Mouse (Mus musculus): ENCODE measurements around the gene Med8. TPM values are rescaled to one million over a fixed set of nuclear protein-coding genes. Genes with fewer than 3 reads are reported as not detected.

Gene Med8
- polyA plus RNA-seq, 1 experiment, result 21.8 TPM

GRCm38 (mm10) chr4:118432332-118432731 is 23.2 kb downstream of the Med8 start:
- Histone ChIP-seq H3K4me1 (ENCODE audit: control insufficient read depth, insufficient read depth, insufficient read length) (peaks cover 18% of the 10 kb centered on the region; the same call in 1 of the 2 replicates), H3K36me3 (ENCODE audit: control insufficient read depth, insufficient read depth, low read length) (peaks cover 16% of the 10 kb centered on the region)
- no peak for DNase-seq (ENCODE audit: low read depth in 1 of 2, low spot score in 2 of 2)

GRCm38 (mm10) chr4:118436820-118437603 is 27.9 kb downstream of the Med8 start, which contains the start of gene Cdc20:
Gene Cdc20 (minus strand): TSS chr4:118437352.
- TF ChIP-seq CTCF (IDR thresholded peaks at IDR 0.05; ENCODE audit: extremely low read depth, insufficient read depth, insufficient read length, insufficient replicate concordance) (no peak), POLR2A (IDR thresholded peaks at IDR 0.05; ENCODE audit: low read depth, low read length) (peak; percentile 46)
- WGBS, result under 1% methylated on average over 67 of the region's 67 CpGs
- H3K27me3 ChIP-seq (ENCODE audit: control insufficient read depth, insufficient read depth, low read length), result no peaks in the 10 kb centered on the region
- H3K36me3 ChIP-seq (ENCODE audit: control insufficient read depth, insufficient read depth, low read length), result peaks cover 8% of the 10 kb centered on the region
- peaks cover 13% of the 10 kb centered on the region; the same call in 1 of the 2 replicates for H3K4me1 ChIP-seq (ENCODE audit: control insufficient read depth, insufficient read depth, insufficient read length)
- peak within 1 kb of the TSS; percentile 86 for H3K4me3 ChIP-seq (ENCODE audit: extremely low read depth, insufficient read depth, insufficient read length)
- peak within 1 kb of the TSS; percentile 87 for H3K27ac ChIP-seq (ENCODE audit: insufficient read depth, low read length)
- DNase-seq (ENCODE audit: low read depth in 1 of 2, low spot score in 2 of 2), result peak; percentile 86 to 87

More at GRCm38 (mm10) chr4:118432332-118432731, 23.2 kb downstream of the Med8 start:
- Histone ChIP-seq H3K27me3 (ENCODE audit: control insufficient read depth, insufficient read depth, low read length) (no peaks in the 10 kb centered on the region), H3K4me3 (ENCODE audit: extremely low read depth, insufficient read depth, insufficient read length) (no peak overlapping the region), H3K27ac (ENCODE audit: insufficient read depth, low read length) (no peak overlapping the region)
- TF ChIP-seq CTCF (IDR thresholded peaks at IDR 0.05; ENCODE audit: extremely low read depth, insufficient read depth, insufficient read length, insufficient replicate concordance) (no peak), POLR2A (IDR thresholded peaks at IDR 0.05; ENCODE audit: low read depth, low read length) (no peak)
- WGBS, result 92% methylated on average over 8 of the region's 8 CpGs

DNA sequence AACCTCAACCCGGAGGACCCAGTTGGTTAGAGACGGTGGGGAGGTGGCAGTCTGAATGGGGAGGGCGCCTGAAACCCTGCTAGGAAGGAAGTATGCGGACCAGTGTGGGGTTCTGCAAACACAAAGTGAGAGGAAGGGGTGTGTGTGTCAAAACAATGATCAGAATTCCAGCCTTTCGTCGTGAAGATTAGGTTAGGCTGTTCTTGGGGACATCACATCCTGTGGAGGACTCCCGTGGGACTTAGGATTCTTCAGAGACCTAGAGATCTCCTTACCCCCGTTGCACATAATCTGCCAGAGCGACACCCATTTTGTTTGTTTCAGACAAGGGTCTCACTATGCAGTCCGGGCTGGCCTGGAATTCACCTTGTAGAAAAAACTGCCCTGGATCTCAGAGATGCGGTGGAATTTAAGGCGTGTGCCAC is 28.7 kb downstream of the Med8 start:
- peak overlapping the region; percentile 86 for H3K4me3 ChIP-seq (ENCODE audit: extremely low read depth, insufficient read depth, insufficient read length)
- 0 out of 2 replicates have a peak, but pooled peaks cover 2% of the 10 kb centered on the region for H3K36me3 ChIP-seq (ENCODE audit: control insufficient read depth, insufficient read depth, low read length)
- TF ChIP-seq POLR2A (IDR thresholded peaks at IDR 0.05; ENCODE audit: low read depth, low read length) (no peak), CTCF (IDR thresholded peaks at IDR 0.05; ENCODE audit: extremely low read depth, insufficient read depth, insufficient read length, insufficient replicate concordance) (no peak)
- no peaks in the 10 kb centered on the region for H3K27me3 ChIP-seq (ENCODE audit: control insufficient read depth, insufficient read depth, low read length)
- peak in 1 of 2 experiments; percentile 12 for DNase-seq (ENCODE audit: low read depth in 1 of 2, low spot score in 2 of 2)
- H3K27ac ChIP-seq (ENCODE audit: insufficient read depth, low read length), result peak overlapping the region; percentile 87
- H3K4me1 ChIP-seq (ENCODE audit: control insufficient read depth, insufficient read depth, insufficient read length), result peaks cover 13% of the 10 kb centered on the region; the same call in 1 of the 2 replicates
- WGBS, result 17% methylated on average over 12 of the region's 12 CpGs

DNA sequence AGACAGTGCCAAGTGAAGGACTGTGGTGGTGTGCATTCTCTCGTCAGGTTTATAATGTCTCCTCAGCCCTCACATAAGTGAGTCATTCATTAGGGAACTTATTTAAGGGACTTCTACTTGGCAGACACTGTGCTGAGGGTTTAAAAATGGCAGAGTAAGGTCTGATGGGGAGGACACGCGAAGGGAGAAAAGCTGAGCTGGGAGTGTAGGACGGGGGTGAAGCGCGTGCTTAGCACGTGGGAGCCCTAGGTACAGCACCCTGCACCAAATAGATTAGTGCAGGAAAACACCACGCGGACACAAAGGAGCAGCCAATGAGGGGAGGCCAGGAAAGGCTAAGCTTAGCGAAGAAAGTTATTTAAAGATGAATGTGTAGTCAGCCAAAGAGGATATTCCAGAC is 36.0 kb downstream of the Med8 start:
- WGBS, result 90% methylated on average over 10 of the region's 10 CpGs
- Histone ChIP-seq H3K27ac (ENCODE audit: insufficient read depth, low read length) (no peak overlapping the region), H3K36me3 (ENCODE audit: control insufficient read depth, insufficient read depth, low read length) (no peaks in the 10 kb centered on the region), H3K27me3 (ENCODE audit: control insufficient read depth, insufficient read depth, low read length) (no peaks in the 10 kb centered on the region), H3K4me1 (ENCODE audit: control insufficient read depth, insufficient read depth, insufficient read length) (no peaks in the 10 kb centered on the region; the same call in 1 of the 2 replicates), H3K4me3 (ENCODE audit: extremely low read depth, insufficient read depth, insufficient read length) (no peak overlapping the region)
- TF ChIP-seq POLR2A (IDR thresholded peaks at IDR 0.05; ENCODE audit: low read depth, low read length) (no peak), CTCF (IDR thresholded peaks at IDR 0.05; ENCODE audit: extremely low read depth, insufficient read depth, insufficient read length, insufficient replicate concordance) (no peak)
- DNase-seq (ENCODE audit: low read depth in 1 of 2, low spot score in 2 of 2), result no peak

GRCm38 (mm10) chr4:118445781-118446414 is 36.8 kb downstream of the Med8 start:
- WGBS, result 86% methylated on average over 18 of the region's 18 CpGs
- DNase-seq (ENCODE audit: low read depth in 1 of 2, low spot score in 2 of 2), result no peak
- no peak overlapping the region for H3K4me3 ChIP-seq (ENCODE audit: extremely low read depth, insufficient read depth, insufficient read length)
- no peaks in the 10 kb centered on the region; the same call in 1 of the 2 replicates for H3K4me1 ChIP-seq (ENCODE audit: control insufficient read depth, insufficient read depth, insufficient read length)
- no peak for TF ChIP-seq POLR2A (IDR thresholded peaks at IDR 0.05; ENCODE audit: low read depth, low read length)
- no peak for TF ChIP-seq CTCF (IDR thresholded peaks at IDR 0.05; ENCODE audit: extremely low read depth, insufficient read depth, insufficient read length, insufficient replicate concordance)
- no peaks in the 10 kb centered on the region for H3K36me3 ChIP-seq (ENCODE audit: control insufficient read depth, insufficient read depth, low read length)
- H3K27me3 ChIP-seq (ENCODE audit: control insufficient read depth, insufficient read depth, low read length), result no peaks in the 10 kb centered on the region
- no peak overlapping the region for H3K27ac ChIP-seq (ENCODE audit: insufficient read depth, low read length)

DNA sequence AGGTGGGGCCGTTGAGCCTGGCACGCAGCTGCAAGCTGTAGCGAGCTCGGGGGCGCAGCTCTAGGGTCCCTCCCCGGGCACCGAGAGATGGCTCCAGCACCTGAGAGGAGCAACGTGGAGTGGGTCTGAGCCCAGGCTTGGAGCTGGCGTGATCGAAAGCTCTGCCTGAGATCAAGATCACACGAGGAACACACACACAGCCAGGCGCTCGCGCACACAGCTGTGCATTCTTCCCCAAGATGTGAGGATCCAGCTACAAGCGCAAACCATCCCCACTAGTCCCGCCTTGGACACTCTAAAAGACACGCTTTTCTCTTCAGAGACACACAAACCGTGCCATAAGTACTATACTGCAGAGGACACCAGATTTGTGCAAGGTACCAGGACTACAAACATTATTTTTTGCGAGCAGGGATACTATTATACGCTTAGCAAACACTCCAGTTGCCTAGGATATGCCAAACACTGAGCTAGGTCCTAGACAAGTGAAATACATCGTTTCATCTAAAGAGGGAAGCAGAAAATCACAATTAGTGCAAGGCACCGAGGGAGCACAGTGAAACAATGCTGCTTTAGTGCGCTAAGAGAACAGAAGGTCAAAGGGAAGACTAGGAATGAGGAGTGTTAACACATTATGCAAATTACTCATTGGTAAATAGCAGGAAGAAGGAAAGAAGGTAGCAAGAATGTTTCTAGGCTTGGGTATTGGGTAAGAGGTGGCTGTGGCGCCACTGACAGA is 37.4 kb downstream of the Med8 start:
- no peaks in the 10 kb centered on the region; the same call in 1 of the 2 replicates for H3K4me1 ChIP-seq (ENCODE audit: control insufficient read depth, insufficient read depth, insufficient read length)
- DNase-seq (ENCODE audit: low read depth in 1 of 2, low spot score in 2 of 2), result no peak
- no peaks in the 10 kb centered on the region for H3K36me3 ChIP-seq (ENCODE audit: control insufficient read depth, insufficient read depth, low read length)
- no peak overlapping the region for H3K4me3 ChIP-seq (ENCODE audit: extremely low read depth, insufficient read depth, insufficient read length)
- H3K27ac ChIP-seq (ENCODE audit: insufficient read depth, low read length), result no peak overlapping the region
- no peaks in the 10 kb centered on the region for H3K27me3 ChIP-seq (ENCODE audit: control insufficient read depth, insufficient read depth, low read length)
- TF ChIP-seq POLR2A (IDR thresholded peaks at IDR 0.05; ENCODE audit: low read depth, low read length) (no peak), CTCF (IDR thresholded peaks at IDR 0.05; ENCODE audit: extremely low read depth, insufficient read depth, insufficient read length, insufficient replicate concordance) (no peak)
- 85% methylated on average over 24 of the region's 24 CpGs for WGBS

Measured in spleen, adult 2 months (tissue).